27 mouse cellular contexts compared by ENCODE assay signal in the genomic region with DNA sequence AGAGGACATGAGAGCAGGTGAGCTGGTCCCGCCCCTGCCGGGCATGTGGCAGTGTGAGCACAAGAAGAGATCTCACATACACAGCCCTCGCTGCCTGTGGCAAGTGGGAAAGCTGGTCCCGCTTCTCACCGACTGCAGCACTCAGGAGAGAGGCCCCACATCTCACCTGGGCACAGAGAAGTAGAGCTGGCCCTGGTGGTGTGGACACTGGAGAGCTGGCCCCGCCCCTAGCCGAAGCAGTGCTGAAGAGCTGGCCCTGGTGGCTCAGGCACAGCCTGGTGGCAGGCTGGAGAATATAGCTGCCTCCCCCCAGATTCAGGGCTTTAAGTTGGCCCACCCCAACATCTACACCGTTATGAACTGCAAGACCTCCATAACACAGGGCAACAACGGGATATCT. TPM values are rescaled to one million over a fixed set of nuclear protein-coding genes. Genes with fewer than 3 reads are reported as not detected.
A peak's percentile ranks its signal among the peaks of the same experiment; 100 is the strongest.
DNase-seq lines count a peak whose midpoint lies in the region; ATAC-seq and TF ChIP-seq lines count a peak whose summit lies in the region.
"Had no signal": no experiment of that assay in that cellular context is flagged by ENCODE, and none has a peak within 500 bp of the region (broad histone marks: within the 10 kb centered on the region; RNA-seq: fewer than 3 reads in every experiment).

No protein-coding gene starts in this region.

- no peak overlapping the region for H3K4me3 ChIP-seq in kidney, embryonic 14.5 days (ENCODE audit: low read length)
- no peak overlapping the region for H3K4me3 ChIP-seq in intestine, embryonic 15.5 days (replicated peaks)
- no peak overlapping the region for H3K4me3 ChIP-seq in lung, postnatal 0 days (ENCODE audit: low read depth, low read length)
- no peak overlapping the region for H3K4me3 ChIP-seq in stomach, embryonic 16.5 days (replicated peaks; ENCODE audit: low read length)
- no peak overlapping the region for H3K4me3 ChIP-seq in left cerebral cortex, adult 2 months
- H3K4me3 ChIP-seq: forebrain, embryonic 13.5 days; heart, embryonic 13.5 days; limb, embryonic 13.5 days; myocyte; neural tube, embryonic 12.5 days had no signal

- H3K4me1 ChIP-seq in kidney, embryonic 14.5 days (ENCODE audit: control insufficient read depth, insufficient read depth, low read length), result no peaks in the 10 kb centered on the region
- H3K4me1 ChIP-seq in intestine, embryonic 15.5 days (replicated peaks), result no peaks in the 10 kb centered on the region
- no peaks in the 10 kb centered on the region for H3K4me1 ChIP-seq in lung, postnatal 0 days (ENCODE audit: insufficient read depth, low read depth, low read length)
- H3K4me1 ChIP-seq in stomach, embryonic 16.5 days (ENCODE audit: control insufficient read depth, insufficient read depth, low read length), result no peaks in the 10 kb centered on the region; the same call in 1 of the 2 replicates
- H3K4me1 ChIP-seq: forebrain, embryonic 13.5 days; heart, embryonic 13.5 days; limb, embryonic 13.5 days; neural tube, embryonic 12.5 days had no signal

- no peaks in the 10 kb centered on the region for H3K27me3 ChIP-seq in kidney, embryonic 14.5 days (ENCODE audit: control insufficient read depth, insufficient read depth, low read length)
- H3K27me3 ChIP-seq in intestine, embryonic 15.5 days (replicated peaks), result no peaks in the 10 kb centered on the region
- H3K27me3 ChIP-seq in lung, postnatal 0 days (replicated peaks; ENCODE audit: insufficient read depth, low read length), result no peaks in the 10 kb centered on the region
- H3K27me3 ChIP-seq in stomach, embryonic 16.5 days (ENCODE audit: control insufficient read depth, insufficient read depth, low read length), result no peaks in the 10 kb centered on the region
- H3K27me3 ChIP-seq: CH12.LX; forebrain, embryonic 13.5 days; heart, embryonic 13.5 days; limb, embryonic 13.5 days; neural tube, embryonic 12.5 days had no signal

- ATAC-seq in kidney, embryonic 14.5 days (ENCODE audit: low FRiP score, low TSS enrichment), result peak; percentile 35; the same call in 1 of the 2 replicates
- ATAC-seq in intestine, embryonic 15.5 days, result peak; percentile 46; the same call in 1 of the 2 replicates
- ATAC-seq in lung, postnatal 0 days, result peak; percentile 89
- ATAC-seq in stomach, embryonic 16.5 days (ENCODE audit: insufficient read depth, low FRiP score), result peak; percentile 72; the same call in 1 of the 2 replicates
- ATAC-seq: activated CD4-positive, CD25-positive, alpha-beta regulatory T cell, adult 4 months; forebrain, embryonic 13.5 days; midbrain, embryonic 16.5 days had no signal

- no peak for TF ChIP-seq EP300 in lung, postnatal 0 days (IDR thresholded peaks at IDR 0.05)

- peak; percentile 45 for TF ChIP-seq CTCF in lung, postnatal 0 days (IDR thresholded peaks at IDR 0.05)
- no peak for TF ChIP-seq CTCF in left cerebral cortex, adult 2 months (IDR thresholded peaks at IDR 0.05)

- DNase-seq in kidney, adult 18-20 months, result no peak
- DNase-seq in lung, postnatal 0 days (ENCODE audit: low spot score), result peak; percentile 49
- DNase-seq in left cerebral cortex, adult 2 months (ENCODE audit: extremely low spot score in 1 of 2, low spot score in 2 of 2), result no peak
- DNase-seq in cerebellum, postnatal 36 days, result no peak
- DNase-seq: adrenal gland, adult 2 months; cerebellum, adult 2 months; cerebellum, postnatal 14 days; gastrocnemius, postnatal 10 days; heart, postnatal 10 days; kidney, adult 9 months; kidney, postnatal 25 days; right cerebral cortex, adult 18-20 months; right cerebral cortex, postnatal 4 days; thymus, postnatal 4 days had no signal

- no peaks in the 10 kb centered on the region for H3K9me3 ChIP-seq in kidney, embryonic 14.5 days (ENCODE audit: control insufficient read depth, low read length)
- no peaks in the 10 kb centered on the region; the same call in 1 of the 2 replicates for H3K9me3 ChIP-seq in intestine, embryonic 15.5 days
- H3K9me3 ChIP-seq in lung, postnatal 0 days (ENCODE audit: low read length), result no peaks in the 10 kb centered on the region
- H3K9me3 ChIP-seq in stomach, embryonic 16.5 days (replicated peaks; ENCODE audit: control insufficient read depth, low read length), result no peaks in the 10 kb centered on the region
- H3K9me3 ChIP-seq: forebrain, embryonic 13.5 days; heart, embryonic 13.5 days; limb, embryonic 13.5 days; neural tube, embryonic 12.5 days had no signal

- H3K4me2 ChIP-seq in kidney, embryonic 14.5 days (replicated peaks; ENCODE audit: low read depth, low read length), result no peak overlapping the region
- H3K4me2 ChIP-seq in intestine, embryonic 15.5 days (replicated peaks), result no peak overlapping the region
- H3K4me2 ChIP-seq in lung, postnatal 0 days (replicated peaks; ENCODE audit: low read depth, low read length), result no peak overlapping the region
- H3K4me2 ChIP-seq in stomach, embryonic 16.5 days (ENCODE audit: low read depth, low read length), result no peak overlapping the region
- H3K4me2 ChIP-seq: forebrain, embryonic 13.5 days; heart, embryonic 13.5 days; hindbrain, embryonic 14.5 days; limb, embryonic 13.5 days; liver, embryonic 11.5 days; neural tube, embryonic 12.5 days had no signal

- no peak overlapping the region for H3K9ac ChIP-seq in kidney, embryonic 14.5 days (ENCODE audit: low read depth, low read length)
- H3K9ac ChIP-seq in intestine, embryonic 15.5 days, result no peak overlapping the region
- H3K9ac ChIP-seq in lung, postnatal 0 days (replicated peaks; ENCODE audit: low read depth), result no peak overlapping the region
- no peak overlapping the region for H3K9ac ChIP-seq in stomach, embryonic 16.5 days (ENCODE audit: low read length)
- H3K9ac ChIP-seq: forebrain, embryonic 13.5 days; heart, embryonic 13.5 days; hindbrain, embryonic 14.5 days; limb, embryonic 13.5 days; neural tube, embryonic 12.5 days had no signal

- H3K36me3 ChIP-seq in kidney, embryonic 14.5 days (ENCODE audit: control insufficient read depth, insufficient read depth, low read length), result no peaks in the 10 kb centered on the region
- no peaks in the 10 kb centered on the region for H3K36me3 ChIP-seq in intestine, embryonic 15.5 days
- H3K36me3 ChIP-seq in lung, postnatal 0 days (ENCODE audit: insufficient read depth, low read length), result no peaks in the 10 kb centered on the region
- H3K36me3 ChIP-seq in stomach, embryonic 16.5 days (ENCODE audit: control insufficient read depth, insufficient read depth, low read length), result no peaks in the 10 kb centered on the region
- H3K36me3 ChIP-seq: heart, embryonic 13.5 days; limb, embryonic 13.5 days; neural tube, embryonic 12.5 days had no signal

- 69% methylated on average over 9 of the region's 9 CpGs for WGBS in kidney, embryonic 14.5 days
- 63% methylated on average over 9 of the region's 9 CpGs for WGBS in intestine, embryonic 15.5 days
- WGBS in lung, postnatal 0 days, result 43% methylated on average over 9 of the region's 9 CpGs
- WGBS in stomach, embryonic 16.5 days, result 53% methylated on average over 9 of the region's 9 CpGs

- no peak overlapping the region for H3K27ac ChIP-seq in kidney, embryonic 14.5 days (ENCODE audit: low read depth, low read length)
- H3K27ac ChIP-seq in intestine, embryonic 15.5 days, result no peak overlapping the region
- no peak overlapping the region for H3K27ac ChIP-seq in lung, postnatal 0 days (ENCODE audit: low read length)
- H3K27ac ChIP-seq in stomach, embryonic 16.5 days (ENCODE audit: low read length), result no peak overlapping the region
- H3K27ac ChIP-seq in left cerebral cortex, adult 2 months, result no peak overlapping the region
- H3K27ac ChIP-seq: forebrain, embryonic 13.5 days; heart, embryonic 13.5 days; hindbrain, embryonic 14.5 days; limb, embryonic 13.5 days; neural tube, embryonic 12.5 days had no signal

- intact Hi-C loops in left cerebral cortex, adult 2 months (cut with DNase I), result no loop called here

RNA-seq across cellular contexts. Expression of gene Sephs1, which starts 57.3 kb away (rescaled TPM):
- 47.3 and 122 TPM in 2 replicates for polyA plus RNA-seq in kidney, embryonic 14.5 days (2014; fragmentation: Nextera tagmentation; extraction: Ambion mirVana)
- polyA plus RNA-seq in intestine, embryonic 15.5 days (2015; fragmentation: Nextera tagmentation; extraction: Ambion mirVana), result 58.8 and 62.4 TPM in 2 replicates
- 34.3 and 34.6 TPM in 2 replicates for polyA plus RNA-seq in lung, postnatal 0 days (2015; fragmentation: Nextera tagmentation; extraction: Ambion mirVana)
- polyA plus RNA-seq in stomach, embryonic 16.5 days (2015; fragmentation: Nextera tagmentation; extraction: Ambion mirVana), result 50.2 and 53.0 TPM in 2 replicates
- 10 to 100 TPM; 19.0 to 19.9 TPM for total RNA-seq in left cerebral cortex, adult 2 months (2021)

Comparison
In these comparisons a context has a peak if more than half of its experiments do, and no peak if none do; other contexts are left out.
1. ATAC-seq: peak in every context shown above with its lines; median percentile 89 in lung, postnatal 0 days; 72 in stomach, embryonic 16.5 days; 46 in intestine, embryonic 15.5 days; 35 in kidney, embryonic 14.5 days.